8 mouse cellular contexts compared by ENCODE assay signal in the genomic region with DNA sequence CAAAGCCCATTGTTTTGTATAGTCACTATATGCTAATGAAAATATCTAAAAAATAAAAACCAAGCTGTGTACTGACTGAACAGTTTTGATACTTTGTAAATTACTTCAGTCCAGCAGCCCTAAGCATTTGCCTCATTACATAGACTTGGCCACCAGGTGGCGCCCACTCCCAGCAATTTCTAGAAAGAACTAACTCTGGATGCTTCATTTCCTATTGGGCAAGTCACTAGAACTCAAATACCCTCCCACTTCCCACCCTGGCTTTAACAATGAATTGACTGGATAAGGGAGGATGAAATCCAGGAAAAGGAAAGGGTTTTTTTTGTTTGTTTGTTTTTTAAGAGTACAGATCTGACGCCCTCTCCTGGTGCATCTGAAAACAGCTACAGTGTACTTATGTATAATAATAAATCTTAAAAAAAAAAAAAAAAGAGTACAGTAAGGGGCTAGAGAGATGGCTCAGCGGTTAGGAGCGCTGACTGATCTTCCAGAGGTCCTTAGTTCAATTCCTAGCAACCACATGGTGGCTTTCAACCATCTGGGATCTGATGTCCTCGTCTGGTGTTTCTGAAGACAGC. TPM values are rescaled to one million over a fixed set of nuclear protein-coding genes. Genes with fewer than 3 reads are reported as not detected.
DNase-seq lines count a peak whose midpoint lies in the region; ATAC-seq and TF ChIP-seq lines count a peak whose summit lies in the region.

No protein-coding gene starts in this region.

- WGBS in intestine, embryonic 14.5 days: 35% methylated on average over 5 of the region's 5 CpGs
- WGBS in midbrain, embryonic 13.5 days: 43% methylated on average over 5 of the region's 5 CpGs
- WGBS in small intestine, adult 2 months: 28% methylated on average over 5 of the region's 5 CpGs

- H3K4me3 ChIP-seq in intestine, embryonic 14.5 days (ENCODE audit: low read depth, low read length): no peak overlapping the region
- H3K4me3 ChIP-seq in midbrain, embryonic 13.5 days (replicated peaks): no peak overlapping the region
- no peak overlapping the region for H3K4me3 ChIP-seq in small intestine, adult 2 months (ENCODE audit: low read depth, low read length)

- intact Hi-C loops in left cerebral cortex, postnatal 10 days (cut with DNase I): loop anchor here (5.0 kb wide), 4 partner anchors 67 to 308 kb away; partner anchors contain the start of gene Gm49361

- peak; percentile 78; the same call in 1 of the 2 replicates for TF ChIP-seq CTCF in small intestine, adult 2 months (IDR thresholded peaks at IDR 0.05; ENCODE audit: extremely low read depth, insufficient read length, insufficient replicate concordance, low read depth, low read length)

- no peak overlapping the region for H3K27ac ChIP-seq in intestine, embryonic 14.5 days (ENCODE audit: low read depth)
- H3K27ac ChIP-seq in midbrain, embryonic 13.5 days: no peak overlapping the region
- no peak overlapping the region for H3K27ac ChIP-seq in small intestine, adult 2 months (ENCODE audit: insufficient read depth, low read depth, low read length)

- DNase-seq in adrenal gland, adult 18-20 months (ENCODE audit: low spot score in 2 of 2): peak; percentile 80 to 85
- peak; percentile 83 to 87 for DNase-seq in cerebellum, postnatal 36 days
- DNase-seq in gastrocnemius, adult 18-20 months (ENCODE audit: low spot score): peak; percentile 86
- peak; percentile 96 for DNase-seq in intestine, embryonic 14.5 days (ENCODE audit: low spot score)
- peak; percentile 84 for DNase-seq in left cerebral cortex, postnatal 10 days (ENCODE audit: extremely low spot score in 1 of 2, low spot score in 2 of 2)
- peak; percentile 72 for DNase-seq in yolk sac, embryonic 10.5 days (ENCODE audit: low spot score)

- no peaks in the 10 kb centered on the region for H3K4me1 ChIP-seq in intestine, embryonic 14.5 days (replicated peaks; ENCODE audit: control insufficient read depth, insufficient read depth, low read length)
- H3K4me1 ChIP-seq in midbrain, embryonic 13.5 days (replicated peaks): no peaks in the 10 kb centered on the region
- H3K4me1 ChIP-seq in small intestine, adult 2 months (ENCODE audit: control insufficient read depth, insufficient read depth, insufficient read length, low read length): no peaks in the 10 kb centered on the region

- no peaks in the 10 kb centered on the region for H3K9me3 ChIP-seq in intestine, embryonic 14.5 days (ENCODE audit: control insufficient read depth, low read length)
- no peaks in the 10 kb centered on the region for H3K9me3 ChIP-seq in midbrain, embryonic 13.5 days

- H3K27me3 ChIP-seq in intestine, embryonic 14.5 days (replicated peaks; ENCODE audit: control insufficient read depth, insufficient read depth, low read length): no peaks in the 10 kb centered on the region
- no peaks in the 10 kb centered on the region for H3K27me3 ChIP-seq in midbrain, embryonic 13.5 days
- no peaks in the 10 kb centered on the region for H3K27me3 ChIP-seq in small intestine, adult 2 months (ENCODE audit: control insufficient read depth, insufficient read depth, low read length)

- no peak for TF ChIP-seq POLR2A in small intestine, adult 2 months (IDR thresholded peaks at IDR 0.05; ENCODE audit: low read depth, low read length)

- H3K4me2 ChIP-seq in intestine, embryonic 14.5 days (ENCODE audit: low read length): no peak overlapping the region
- H3K4me2 ChIP-seq in midbrain, embryonic 13.5 days (replicated peaks): no peak overlapping the region

- H3K36me3 ChIP-seq in intestine, embryonic 14.5 days (ENCODE audit: control insufficient read depth, insufficient read depth, low read length): no peaks in the 10 kb centered on the region
- H3K36me3 ChIP-seq in midbrain, embryonic 13.5 days: no peaks in the 10 kb centered on the region
- H3K36me3 ChIP-seq in small intestine, adult 2 months (ENCODE audit: control insufficient read depth, insufficient read depth, low read length): no peaks in the 10 kb centered on the region

- ATAC-seq in intestine, embryonic 14.5 days (replicated peaks; ENCODE audit: low FRiP score, low TSS enrichment, low read depth): peak; percentile 23
- ATAC-seq in midbrain, embryonic 13.5 days: peak; percentile 89

- H3K9ac ChIP-seq in intestine, embryonic 14.5 days (ENCODE audit: low read length): no peak overlapping the region
- no peak overlapping the region for H3K9ac ChIP-seq in midbrain, embryonic 13.5 days (replicated peaks)

RNA-seq across cellular contexts. Expression of gene Xpo4, which starts 14.8 kb away (rescaled TPM):
- 10 to 100 TPM; 22.5 to 32.7 TPM for total RNA-seq in adrenal gland, adult 18-20 months (2021)
- total RNA-seq in gastrocnemius, adult 18-20 months (2021): 10 to 100 TPM; 10.1 to 10.9 TPM
- 34.9 and 37.6 TPM in 2 replicates for polyA plus RNA-seq in intestine, embryonic 14.5 days (2014; fragmentation: Nextera tagmentation; extraction: Ambion mirVana)
- total RNA-seq in left cerebral cortex, postnatal 10 days (2021): 10 to 100 TPM; 14.8 to 15.2 TPM
- polyA plus RNA-seq in midbrain, embryonic 13.5 days (2015; fragmentation: Nextera tagmentation; extraction: Ambion mirVana): 16.5 and 17.9 TPM in 2 replicates
- polyA plus RNA-seq in small intestine, adult 2 months (2012; rRNA removed): 0.58 and 0.66 TPM in 2 replicates
